Mouse (Mus musculus): ENCODE results near the gene Csrp1. TPM values are rescaled to one million over a fixed set of nuclear protein-coding genes. Genes with fewer than 3 reads are reported as not detected.

The Csrp1 gene
- total RNA-seq (2012; rRNA removed) (40.3 and 44.4 TPM in 2 replicates), polyA plus RNA-seq (2012; ENCODE audit: insufficient read depth in 1 of 2, insufficient read length in 2 of 2, low read depth in 1 of 2, low replicate concordance in 2 of 2, missing spikeins in 1 of 2) (10 to 100 TPM in 1 of 2 experiments, not detected in 1; 73.0 TPM)

DNA sequence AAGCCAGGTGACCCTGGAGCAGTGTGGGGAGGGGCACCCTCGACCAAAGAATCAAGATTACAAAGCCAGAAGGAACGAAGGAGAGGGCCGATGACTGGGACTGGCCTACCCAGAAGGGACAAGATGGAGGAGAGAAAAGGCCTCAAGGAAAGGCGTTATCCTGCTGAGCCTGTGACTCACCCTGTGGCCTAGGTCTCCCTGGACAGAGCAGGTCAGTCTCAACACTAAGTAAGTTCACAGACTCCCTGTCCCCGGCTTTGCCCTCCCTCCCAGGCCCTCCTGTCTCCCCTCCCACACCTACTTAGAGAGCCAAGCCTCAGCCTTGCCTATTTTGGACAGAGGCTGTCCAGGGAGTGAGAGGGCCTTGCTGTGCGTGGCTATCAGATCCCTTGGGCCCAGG, at the start of gene Csrp1:
Gene Csrp1, plus strand, starts transcription at position 79 of the 400 bp plus-strand sequence.
- H3K27ac ChIP-seq (ENCODE audit: control insufficient read depth, low read depth, low read length): no peak within 1 kb of the TSS
- no peak within 1 kb of the TSS for H3K9ac ChIP-seq (ENCODE audit: control insufficient read depth, low read depth, low read length, poor library complexity, severe bottlenecking)
- H3K4me1 ChIP-seq (ENCODE audit: control insufficient read depth in 1 of 2, insufficient read depth in 2 of 2, low read length in 2 of 2): peaks cover 3 to 16% of the 10 kb centered on the region in 2 experiments; a peak in 3 of 4 replicates
- H3K9me3 ChIP-seq (replicated peaks; ENCODE audit: insufficient read depth, low read length): no peaks in the 10 kb centered on the region
- H3K27me3 ChIP-seq (ENCODE audit: control insufficient read depth in 1 of 2, insufficient read depth in 2 of 2, low read length in 2 of 2): no peaks in the 10 kb centered on the region
- H3K79me2 ChIP-seq (ENCODE audit: control insufficient read depth, insufficient read depth, low read length, poor library complexity): no peaks in the 10 kb centered on the region
- no peak for DNase-seq (ENCODE audit: low read depth, low spot score)
- peaks cover 0 to 12% of the 10 kb centered on the region in 2 experiments; a peak in 2 of 4 replicates for H3K36me3 ChIP-seq (ENCODE audit: control insufficient read depth in 1 of 2, insufficient read depth in 2 of 2, low read length in 2 of 2)
- no peak within 1 kb of the TSS for H3K4me3 ChIP-seq (ENCODE audit: control insufficient read depth in 1 of 2, insufficient read depth in 1 of 2, low read depth in 2 of 2, low read length in 2 of 2)
- TF ChIP-seq POLR2AphosphoS2 (IDR thresholded peaks at IDR 0.05; ENCODE audit: low read length) (no peak), USF2 (IDR thresholded peaks at IDR 0.05; ENCODE audit: borderline replicate concordance in 1 of 2, insufficient read depth in 1 of 2, low read depth in 1 of 2, low read length in 2 of 2) (no peak), NRF1 (IDR thresholded peaks at IDR 0.05; ENCODE audit: insufficient read depth, low read depth, low read length, poor library complexity, severe bottlenecking) (no peak), MAZ (IDR thresholded peaks at IDR 0.05; ENCODE audit: low read depth, low read length) (no peak), TAL1 (IDR thresholded peaks at IDR 0.05; ENCODE audit: low read length) (no peak), UBTF (IDR thresholded peaks at IDR 0.05; ENCODE audit: borderline replicate concordance, insufficient read depth, low read depth, low read length) (no peak), ZC3H11A (IDR thresholded peaks at IDR 0.05; ENCODE audit: low read depth, low read length) (no peak), JUND (IDR thresholded peaks at IDR 0.05; ENCODE audit: low read depth, low read length) (no peak), KAT2A (conservative IDR thresholded peaks at IDR 0.05; ENCODE audit: low read depth, low read length) (no peak), CHD1 (IDR thresholded peaks at IDR 0.05; ENCODE audit: low read depth, low read length) (no peak), ELF1 (IDR thresholded peaks at IDR 0.05; ENCODE audit: low read depth, low read length) (no peak), TBP (IDR thresholded peaks at IDR 0.05; ENCODE audit: low read depth, low read length) (no peak), SMC3 (IDR thresholded peaks at IDR 0.05; ENCODE audit: low read depth, low read length) (no peak), CTCF (IDR thresholded peaks at IDR 0.05 in 2 of 3, conservative IDR thresholded peaks at IDR 0.05 in 1 of 3; ENCODE audit: control insufficient read depth in 1 of 3, insufficient read depth in 1 of 3, low read depth in 2 of 3, low read length in 3 of 3, poor library complexity in 1 of 3, severe bottlenecking in 1 of 3) (no peak), EP300 (IDR thresholded peaks at IDR 0.05; ENCODE audit: low read depth in 1 of 2, low read length in 2 of 2) (no peak), ZMIZ1 (IDR thresholded peaks at IDR 0.05; ENCODE audit: low read depth, low read length) (no peak), MYC (IDR thresholded peaks at IDR 0.05; ENCODE audit: low read depth, low read length) (no peak), GATA1 (IDR thresholded peaks at IDR 0.05; ENCODE audit: low read depth, low read length) (no peak), NELFE (IDR thresholded peaks at IDR 0.05; ENCODE audit: low read depth, low read length) (no peak), RAD21 (IDR thresholded peaks at IDR 0.05; ENCODE audit: low read depth, low read length) (no peak)

Measured in MEL (cell line).